In genomic region chr6:140081739-140082138, GRCm38 (mm10) we compare ENCODE assay signal across 12 mouse cellular contexts. TPM values are rescaled to one million over a fixed set of nuclear protein-coding genes. Genes with fewer than 3 reads are reported as not detected.
DNase-seq lines count a peak whose midpoint lies in the region; ATAC-seq and TF ChIP-seq lines count a peak whose summit lies in the region.
"Had no signal": no experiment of that assay in that cellular context is flagged by ENCODE, and none has a peak within 500 bp of the region (broad histone marks: within the 10 kb centered on the region; RNA-seq: fewer than 3 reads in every experiment).

No protein-coding gene starts in this region.

- in situ Hi-C loops in Patski (cut with MboI; ENCODE audit: low pct_unique_long_range_greater_than_20kb), result no loop called here

- WGBS in cerebellum, adult 2 months, result 47% methylated on average over 3 of the region's 3 CpGs
- 78% methylated on average over 3 of the region's 3 CpGs for WGBS in limb, embryonic 15.5 days

- ATAC-seq in cerebellum, adult (ENCODE audit: insufficient number of reproducible peaks, low FRiP score, low TSS enrichment), result peak; percentile 36; the same call in 1 of the 2 replicates
- ATAC-seq in Patski, result no peak
- ATAC-seq in limb, embryonic 15.5 days (ENCODE audit: insufficient number of reproducible peaks, low FRiP score, low TSS enrichment, low read depth), result no peak

- DNase-seq in cerebellum, adult 2 months, result no peak
- DNase-seq in layer of hippocampus, adult 2 months (ENCODE audit: low spot score in 2 of 2), result no peak
- DNase-seq in layer of hippocampus, adult 11-12 months (ENCODE audit: low spot score), result no peak
- DNase-seq in Patski (ENCODE audit: low read depth, low spot score), result no peak
- no peak for DNase-seq in right cerebral cortex, adult 2 months (ENCODE audit: low spot score in 2 of 2)
- no peak for DNase-seq in frontal cortex, postnatal 36 days (ENCODE audit: low spot score in 2 of 2)
- DNase-seq: B cell, adult 2 months had no signal

- TF ChIP-seq CTCF in cerebellum, adult 2 months (IDR thresholded peaks at IDR 0.05; ENCODE audit: borderline replicate concordance, insufficient read depth, low read depth, low read length), result no peak
- TF ChIP-seq CTCF in layer of hippocampus, adult 2 months (conservative IDR thresholded peaks at IDR 0.05), result peak; percentile 62
- TF ChIP-seq CTCF in Patski (IDR thresholded peaks at IDR 0.05), result peak; percentile 28

- no peak overlapping the region for H3K4me3 ChIP-seq in cerebellum, adult 2 months (replicated peaks; ENCODE audit: insufficient read depth, low read depth, low read length)
- H3K4me3 ChIP-seq in layer of hippocampus, adult 2 months, result no peak overlapping the region
- no peak overlapping the region for H3K4me3 ChIP-seq in limb, embryonic 15.5 days
- H3K4me3 ChIP-seq: heart, embryonic 15.5 days; midbrain, embryonic 12.5 days; stomach, embryonic 15.5 days had no signal

- H3K27me3 ChIP-seq in cerebellum, adult 2 months (ENCODE audit: control insufficient read depth, insufficient read depth, low read length), result no peaks in the 10 kb centered on the region
- no peaks in the 10 kb centered on the region for H3K27me3 ChIP-seq in Patski
- no peaks in the 10 kb centered on the region for H3K27me3 ChIP-seq in limb, embryonic 15.5 days
- H3K27me3 ChIP-seq: heart, embryonic 15.5 days; midbrain, embryonic 12.5 days; stomach, embryonic 15.5 days had no signal

- H3K27ac ChIP-seq in cerebellum, adult 2 months (ENCODE audit: insufficient read depth, low read length), result no peak overlapping the region
- H3K27ac ChIP-seq in layer of hippocampus, adult 2 months, result no peak overlapping the region
- H3K27ac ChIP-seq in limb, embryonic 15.5 days, result peak overlapping the region; percentile 60
- H3K27ac ChIP-seq: heart, embryonic 15.5 days; midbrain, embryonic 12.5 days; stomach, embryonic 15.5 days had no signal

- CTCF ChIA-PET in Patski (lab: Charles Lee), result interaction anchor here (0.7 to 1.2 kb wide), 2 partner anchors 9 to 279 kb away, joined by 3 to 5 read pairs; no protein-coding TSS in a partner anchor

- H3K9ac ChIP-seq in limb, embryonic 15.5 days, result no peak overlapping the region
- H3K9ac ChIP-seq: heart, embryonic 15.5 days; midbrain, embryonic 12.5 days; stomach, embryonic 15.5 days had no signal

- H3K36me3 ChIP-seq in limb, embryonic 15.5 days, result no peaks in the 10 kb centered on the region
- H3K36me3 ChIP-seq: heart, embryonic 15.5 days; midbrain, embryonic 12.5 days; stomach, embryonic 15.5 days had no signal

- H3K9me3 ChIP-seq in limb, embryonic 15.5 days, result no peaks in the 10 kb centered on the region
- H3K9me3 ChIP-seq: heart, embryonic 15.5 days; midbrain, embryonic 12.5 days; stomach, embryonic 15.5 days had no signal

- H3K4me2 ChIP-seq in limb, embryonic 15.5 days, result no peak overlapping the region
- H3K4me2 ChIP-seq: heart, embryonic 15.5 days; midbrain, embryonic 12.5 days; stomach, embryonic 15.5 days had no signal

- no peak for TF ChIP-seq POLR2A in cerebellum, adult 2 months (IDR thresholded peaks at IDR 0.05; ENCODE audit: borderline replicate concordance, insufficient read depth, low read length)

- POLR2A ChIA-PET in Patski (lab: Charles Lee), result interaction anchor here (0.5 kb wide), 1 partner anchor 223 kb away, joined by 3 read pairs; no protein-coding TSS in a partner anchor

- no peaks in the 10 kb centered on the region for H3K4me1 ChIP-seq in cerebellum, adult 2 months (ENCODE audit: control insufficient read depth, insufficient read depth, low read length)
- peaks cover 8% of the 10 kb centered on the region; the same call in 1 of the 2 replicates for H3K4me1 ChIP-seq in limb, embryonic 15.5 days
- H3K4me1 ChIP-seq: heart, embryonic 15.5 days; midbrain, embryonic 12.5 days; stomach, embryonic 15.5 days had no signal

RNA-seq across cellular contexts. Expression of gene Plcz1, which starts 40.5 kb away (rescaled TPM):
- 0.05 TPM in 1 of 2 replicates, not detected in the other for polyA plus RNA-seq in cerebellum, adult 2 months (2012; rRNA removed)
- total RNA-seq in layer of hippocampus, adult 2 months (2021), result 1 to 10 TPM; 1.0 to 1.3 TPM
- polyA plus RNA-seq in Patski (2021), result not detected
- polyA plus RNA-seq in limb, embryonic 15.5 days (2015; fragmentation: Nextera tagmentation; extraction: Ambion mirVana), result not detected in 2 replicates
- polyA plus RNA-seq: heart, embryonic 15.5 days; midbrain, embryonic 12.5 days; stomach, embryonic 15.5 days had no signal

RNA-seq across cellular contexts. Expression of gene Capza3, which starts 40.7 kb away (rescaled TPM):
- polyA plus RNA-seq in cerebellum, adult 2 months (2012; rRNA removed), result not detected in 2 replicates
- not detected for total RNA-seq in layer of hippocampus, adult 2 months (2021)
- polyA plus RNA-seq in Patski (2021), result not detected
- polyA plus RNA-seq in limb, embryonic 15.5 days (2015; fragmentation: Nextera tagmentation; extraction: Ambion mirVana), result not detected in 2 replicates
- polyA plus RNA-seq: heart, embryonic 15.5 days; midbrain, embryonic 12.5 days; stomach, embryonic 15.5 days had no signal
